Mouse (Mus musculus): ENCODE data around the gene Tmem178. TPM values are rescaled to one million over a fixed set of nuclear protein-coding genes. Genes with fewer than 3 reads are reported as not detected.

The Tmem178 gene
- polyA plus RNA-seq, 1 experiment from 2014 or later: 33.9 TPM

DNA sequence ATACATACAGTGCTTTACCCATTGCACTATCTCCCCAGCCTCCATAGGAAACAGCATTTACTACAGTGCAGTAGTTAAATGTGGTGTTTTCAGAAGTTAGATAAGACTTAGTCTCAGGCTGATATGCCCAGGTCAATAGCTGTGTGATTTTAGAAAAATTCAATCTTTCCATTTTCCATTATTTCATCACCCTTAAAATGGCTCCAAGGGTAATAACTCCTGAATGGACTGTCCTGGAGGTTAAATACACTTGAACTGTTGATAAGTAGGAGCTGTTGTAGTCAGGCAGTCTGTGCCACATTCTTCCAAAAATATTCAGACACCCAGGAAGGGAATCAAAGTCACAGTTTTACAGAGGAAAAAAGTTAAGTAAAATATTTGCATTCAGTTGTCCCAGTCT, 25.2 kb upstream of the Tmem178 start:
- H3K36me3 ChIP-seq (replicated peaks; ENCODE audit: control insufficient read depth, insufficient read depth): no peaks in the 10 kb centered on the region
- no peaks in the 10 kb centered on the region for H3K9me3 ChIP-seq (ENCODE audit: control insufficient read depth, low read length)
- no peaks in the 10 kb centered on the region for H3K27me3 ChIP-seq (ENCODE audit: control insufficient read depth, insufficient read depth, low read length)
- ATAC-seq (ENCODE audit: low FRiP score): no peak
- peaks cover 6% of the 10 kb centered on the region; the same call in 1 of the 2 replicates for H3K4me1 ChIP-seq (replicated peaks; ENCODE audit: control insufficient read depth, insufficient read depth, low read length)
- no peak overlapping the region for H3K27ac ChIP-seq
- H3K4me2 ChIP-seq (replicated peaks): no peak overlapping the region
- DNase-seq (ENCODE audit: low spot score): no peak
- no peak overlapping the region for H3K9ac ChIP-seq
- H3K4me3 ChIP-seq (replicated peaks; ENCODE audit: low read length): no peak overlapping the region

DNA sequence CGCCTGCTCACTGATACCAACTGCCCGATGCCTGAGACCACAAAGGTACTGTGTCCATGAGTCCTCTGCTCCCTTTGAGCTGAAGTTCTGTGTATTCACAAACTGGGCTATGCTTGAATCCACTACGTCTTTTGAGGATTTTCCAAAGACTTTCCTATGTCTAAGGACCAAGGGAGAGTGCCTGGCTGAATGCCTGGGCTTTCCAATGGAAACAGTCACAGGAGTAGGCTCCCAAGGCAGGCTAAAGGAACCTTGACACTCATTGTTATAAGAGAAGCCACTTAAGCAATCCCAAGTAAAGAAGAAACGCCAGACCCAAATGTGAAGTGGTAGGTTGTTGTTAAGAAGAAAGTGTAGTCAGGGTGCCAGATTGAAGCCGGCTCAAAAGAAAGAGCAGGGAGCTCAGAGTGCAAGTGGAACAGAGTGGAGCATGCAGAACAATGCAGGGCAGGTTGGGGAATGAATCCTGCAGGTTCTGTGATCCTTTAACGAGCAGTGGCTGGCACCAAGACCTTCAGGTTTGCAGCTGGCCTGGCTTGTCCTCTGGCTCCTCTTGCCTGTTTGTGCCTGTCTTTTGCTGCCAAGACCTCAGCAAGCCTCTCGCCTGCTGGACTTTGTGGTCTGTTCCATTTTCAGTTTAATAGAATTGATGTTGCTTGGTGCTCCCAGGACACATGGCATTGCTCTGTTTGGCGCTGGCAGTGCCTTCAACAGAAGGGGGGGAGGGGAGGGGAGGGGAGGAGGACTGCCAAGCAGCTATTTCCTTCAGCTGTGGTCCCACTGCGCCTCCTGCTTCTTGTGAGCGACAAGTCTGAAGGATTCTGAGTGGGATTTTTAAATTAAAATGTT, 22.9 kb upstream of the Tmem178 start:
- DNase-seq (ENCODE audit: low spot score): peak; percentile 57
- H3K27me3 ChIP-seq (ENCODE audit: control insufficient read depth, insufficient read depth, low read length): no peaks in the 10 kb centered on the region

DNA sequence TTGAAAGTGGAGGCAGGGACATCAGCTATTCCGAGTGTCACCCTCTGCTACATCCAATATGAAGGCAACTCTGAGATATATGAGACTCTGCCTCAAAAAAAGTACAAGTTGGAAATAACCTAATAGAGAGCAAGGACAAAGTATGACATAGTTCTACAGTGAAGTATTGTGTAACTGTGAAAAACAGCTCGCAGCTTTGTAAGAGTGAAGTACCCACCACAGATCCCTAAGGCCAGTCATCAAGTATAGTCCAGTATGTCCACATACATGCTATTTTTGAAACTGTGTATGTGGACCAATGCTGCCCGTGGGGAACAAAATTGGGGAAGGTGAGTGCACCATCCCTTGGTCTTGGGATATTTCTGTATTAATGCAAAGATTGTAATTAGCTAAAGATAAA, 18.9 kb upstream of the Tmem178 start:
- Histone ChIP-seq H3K27me3 (ENCODE audit: control insufficient read depth, insufficient read depth, low read length) (no peaks in the 10 kb centered on the region), H3K4me2 (replicated peaks) (no peak overlapping the region), H3K4me1 (replicated peaks; ENCODE audit: control insufficient read depth, insufficient read depth, low read length) (peaks cover 6% of the 10 kb centered on the region; the same call in 1 of the 2 replicates), H3K36me3 (replicated peaks; ENCODE audit: control insufficient read depth, insufficient read depth) (no peaks in the 10 kb centered on the region), H3K4me3 (replicated peaks; ENCODE audit: low read length) (no peak overlapping the region), H3K27ac (no peak overlapping the region), H3K9ac (no peak overlapping the region), H3K9me3 (ENCODE audit: control insufficient read depth, low read length) (no peaks in the 10 kb centered on the region)
- DNase-seq (ENCODE audit: low spot score) (no peak), ATAC-seq (ENCODE audit: low FRiP score) (no peak)
- WGBS: 88% methylated on average over 3 of the region's 3 CpGs

More for the DNA sequence above, 22.9 kb upstream of the Tmem178 start:
- Histone ChIP-seq H3K4me2 (replicated peaks) (no peak overlapping the region), H3K36me3 (replicated peaks; ENCODE audit: control insufficient read depth, insufficient read depth) (no peaks in the 10 kb centered on the region), H3K27ac (peak overlapping the region; percentile 59; the same call in 1 of the 2 replicates), H3K4me3 (replicated peaks; ENCODE audit: low read length) (no peak overlapping the region), H3K9me3 (ENCODE audit: control insufficient read depth, low read length) (no peaks in the 10 kb centered on the region), H3K9ac (no peak overlapping the region), H3K4me1 (replicated peaks; ENCODE audit: control insufficient read depth, insufficient read depth, low read length) (peaks cover 6% of the 10 kb centered on the region; the same call in 1 of the 2 replicates)
- ATAC-seq (ENCODE audit: low FRiP score): peak; percentile 69
- 70% methylated on average over 10 of the region's 10 CpGs for WGBS

DNA sequence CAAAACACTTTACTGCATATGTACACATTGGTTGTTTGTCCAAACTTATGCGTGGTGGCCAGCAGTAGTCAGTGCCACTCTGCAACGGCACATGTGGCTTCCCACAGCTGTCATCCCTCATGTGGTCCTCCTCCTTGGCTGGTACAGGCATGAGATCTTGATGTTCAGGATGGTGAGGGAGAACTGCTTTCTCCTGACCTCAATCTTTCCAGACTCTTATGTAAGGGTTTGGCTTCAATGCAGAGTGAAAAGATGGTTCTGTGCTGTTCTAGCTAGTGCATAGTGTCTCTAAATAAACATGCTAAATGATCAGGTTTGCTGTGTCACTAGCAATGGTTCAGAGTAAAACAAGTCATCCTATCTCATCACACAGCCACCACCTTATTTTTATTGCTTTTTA, 17.3 kb upstream of the Tmem178 start:
- no peaks in the 10 kb centered on the region for H3K36me3 ChIP-seq (replicated peaks; ENCODE audit: control insufficient read depth, insufficient read depth)
- H3K27ac ChIP-seq: no peak overlapping the region
- H3K9me3 ChIP-seq (ENCODE audit: control insufficient read depth, low read length): no peaks in the 10 kb centered on the region
- DNase-seq (ENCODE audit: low spot score) (no peak), ATAC-seq (ENCODE audit: low FRiP score) (no peak)
- WGBS: 92% methylated on average over 2 of the region's 2 CpGs
- no peaks in the 10 kb centered on the region for H3K27me3 ChIP-seq (ENCODE audit: control insufficient read depth, insufficient read depth, low read length)
- H3K4me1 ChIP-seq (replicated peaks; ENCODE audit: control insufficient read depth, insufficient read depth, low read length): no peaks in the 10 kb centered on the region
- no peak overlapping the region for H3K4me2 ChIP-seq (replicated peaks)
- no peak overlapping the region for H3K4me3 ChIP-seq (replicated peaks; ENCODE audit: low read length)
- no peak overlapping the region for H3K9ac ChIP-seq

DNA sequence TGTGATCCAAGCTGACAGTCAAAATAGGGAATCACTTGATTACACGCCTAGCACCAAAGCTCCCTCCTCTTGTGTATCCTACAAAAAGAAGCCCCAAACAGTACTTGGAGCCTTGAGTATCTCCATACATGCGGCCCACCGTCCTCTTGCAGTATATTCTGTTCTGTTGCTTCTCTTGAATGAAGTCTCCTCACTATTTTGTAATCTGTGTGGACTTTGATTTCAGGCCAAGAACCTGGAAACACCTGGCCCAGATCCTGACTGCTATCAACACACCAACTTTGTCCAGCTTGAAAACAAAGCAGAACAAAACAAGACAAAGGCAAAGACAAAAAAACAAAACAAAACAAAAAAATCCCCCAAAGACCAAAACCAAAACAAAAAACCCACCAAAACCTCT, 11.7 kb upstream of the Tmem178 start:
- no peak overlapping the region for H3K27ac ChIP-seq
- no peak overlapping the region for H3K9ac ChIP-seq
- no peak overlapping the region for H3K4me2 ChIP-seq (replicated peaks)
- H3K36me3 ChIP-seq (replicated peaks; ENCODE audit: control insufficient read depth, insufficient read depth): no peaks in the 10 kb centered on the region
- no peak for DNase-seq (ENCODE audit: low spot score)
- no peaks in the 10 kb centered on the region for H3K9me3 ChIP-seq (ENCODE audit: control insufficient read depth, low read length)
- no peaks in the 10 kb centered on the region for H3K4me1 ChIP-seq (replicated peaks; ENCODE audit: control insufficient read depth, insufficient read depth, low read length)
- 88% methylated on average over 3 of the region's 3 CpGs for WGBS
- no peaks in the 10 kb centered on the region for H3K27me3 ChIP-seq (ENCODE audit: control insufficient read depth, insufficient read depth, low read length)
- no peak overlapping the region for H3K4me3 ChIP-seq (replicated peaks; ENCODE audit: low read length)
- no peak for ATAC-seq (ENCODE audit: low FRiP score)

DNA sequence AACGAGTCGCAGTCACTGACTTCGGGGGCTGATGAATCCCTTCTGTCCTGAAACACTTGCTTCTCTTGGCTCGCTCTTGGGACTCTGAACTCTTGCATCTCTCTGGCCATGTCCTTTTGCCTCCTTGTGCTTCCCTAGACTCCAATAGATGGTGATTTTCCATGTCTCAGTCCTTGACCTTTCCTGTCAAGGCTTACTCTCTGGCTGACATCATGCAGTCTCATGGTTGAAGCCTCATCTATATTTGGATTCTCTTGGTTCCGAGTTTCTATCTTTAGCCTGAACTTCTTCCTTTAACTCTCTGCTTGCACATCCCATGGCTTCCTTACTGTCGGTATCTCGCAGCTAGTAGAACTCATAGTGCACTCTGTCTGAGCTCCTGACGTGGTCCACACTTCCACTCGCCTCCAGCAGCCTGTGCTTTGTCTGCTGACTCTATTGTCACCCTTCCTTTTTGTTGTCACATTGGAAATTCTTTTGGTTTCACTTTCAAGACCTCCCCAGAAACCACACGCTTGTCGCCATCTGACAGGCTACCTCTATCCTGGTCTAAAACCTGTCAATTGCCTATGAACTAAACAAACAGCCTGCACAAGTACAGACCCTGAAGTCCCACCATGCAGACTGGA, 10.9 kb upstream of the Tmem178 start:
- no peaks in the 10 kb centered on the region for H3K9me3 ChIP-seq (ENCODE audit: control insufficient read depth, low read length)
- H3K27ac ChIP-seq: no peak overlapping the region
- ATAC-seq (ENCODE audit: low FRiP score): no peak
- H3K9ac ChIP-seq: no peak overlapping the region
- no peak overlapping the region for H3K4me2 ChIP-seq (replicated peaks)
- no peak for DNase-seq (ENCODE audit: low spot score)
- 74% methylated on average over 11 of the region's 11 CpGs for WGBS
- H3K4me3 ChIP-seq (replicated peaks; ENCODE audit: low read length): no peak overlapping the region
- no peaks in the 10 kb centered on the region for H3K4me1 ChIP-seq (replicated peaks; ENCODE audit: control insufficient read depth, insufficient read depth, low read length)
- no peaks in the 10 kb centered on the region for H3K36me3 ChIP-seq (replicated peaks; ENCODE audit: control insufficient read depth, insufficient read depth)
- no peaks in the 10 kb centered on the region for H3K27me3 ChIP-seq (ENCODE audit: control insufficient read depth, insufficient read depth, low read length)

DNA sequence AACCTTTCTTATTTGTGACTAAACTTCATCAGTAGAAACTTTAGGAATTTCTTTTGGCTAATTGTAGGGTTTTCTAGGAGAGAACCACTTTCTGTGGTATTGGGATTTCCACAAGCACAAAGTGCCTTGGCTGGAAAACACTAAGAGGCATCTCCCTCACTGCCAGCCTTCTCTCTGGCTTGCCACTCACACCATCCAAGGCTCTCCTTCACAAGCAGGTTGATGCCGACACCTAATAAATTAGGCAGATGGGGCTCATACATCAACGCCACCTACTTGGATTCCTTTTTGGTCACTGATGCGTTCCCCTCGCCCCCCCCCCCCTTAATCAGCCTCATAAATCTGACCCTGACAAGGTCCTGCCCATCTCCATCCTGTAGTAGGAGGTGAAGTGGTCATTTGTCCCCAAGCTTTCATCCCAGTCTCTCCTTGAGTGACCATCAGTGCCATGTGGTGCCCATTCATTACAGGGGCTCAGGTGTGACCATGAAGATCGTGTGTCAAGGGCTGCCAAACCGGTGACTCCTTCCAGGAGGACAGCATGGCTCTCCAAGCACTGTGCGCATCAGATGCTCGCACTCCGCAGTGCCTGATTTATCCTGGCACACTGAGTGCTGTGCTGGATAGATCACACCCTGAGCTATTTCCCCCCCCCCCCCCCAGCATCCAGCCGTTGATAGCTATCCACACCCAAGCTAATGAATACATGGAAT, 8.5 kb upstream of the Tmem178 start:
- Histone ChIP-seq H3K27me3 (ENCODE audit: control insufficient read depth, insufficient read depth, low read length) (no peaks in the 10 kb centered on the region), H3K27ac (no peak overlapping the region), H3K36me3 (replicated peaks; ENCODE audit: control insufficient read depth, insufficient read depth) (no peaks in the 10 kb centered on the region), H3K9me3 (ENCODE audit: control insufficient read depth, low read length) (no peaks in the 10 kb centered on the region), H3K4me3 (replicated peaks; ENCODE audit: low read length) (no peak overlapping the region), H3K9ac (no peak overlapping the region), H3K4me2 (replicated peaks) (no peak overlapping the region), H3K4me1 (replicated peaks; ENCODE audit: control insufficient read depth, insufficient read depth, low read length) (no peaks in the 10 kb centered on the region)
- no peak; the same call in 1 of the 2 replicates for ATAC-seq (ENCODE audit: low FRiP score)
- no peak for DNase-seq (ENCODE audit: low spot score)
- 60% methylated on average over 10 of the region's 10 CpGs for WGBS

DNA sequence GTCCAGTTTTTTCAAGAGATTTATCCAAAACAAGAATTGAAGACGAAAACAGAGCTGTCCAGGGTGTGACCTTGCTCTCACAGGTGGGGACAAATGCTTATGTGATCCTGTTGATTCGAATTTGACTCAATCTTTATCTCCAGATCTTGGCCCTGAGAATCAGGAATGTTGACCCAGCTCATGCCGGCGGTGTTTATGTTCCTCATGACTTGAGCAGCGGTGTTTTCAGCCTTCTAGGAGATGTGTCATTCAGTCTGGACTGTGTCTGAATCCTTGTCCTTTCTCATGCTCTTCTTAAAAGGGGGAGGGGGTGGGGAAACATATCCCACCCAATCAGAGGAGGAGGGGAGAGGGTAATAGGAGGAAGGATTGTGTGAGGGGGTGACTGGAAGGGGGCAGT, 7.9 kb upstream of the Tmem178 start:
- Histone ChIP-seq H3K27ac (no peak overlapping the region), H3K27me3 (ENCODE audit: control insufficient read depth, insufficient read depth, low read length) (no peaks in the 10 kb centered on the region), H3K4me1 (replicated peaks; ENCODE audit: control insufficient read depth, insufficient read depth, low read length) (no peaks in the 10 kb centered on the region), H3K4me3 (replicated peaks; ENCODE audit: low read length) (no peak overlapping the region), H3K9ac (no peak overlapping the region), H3K36me3 (replicated peaks; ENCODE audit: control insufficient read depth, insufficient read depth) (no peaks in the 10 kb centered on the region), H3K9me3 (ENCODE audit: control insufficient read depth, low read length) (no peaks in the 10 kb centered on the region), H3K4me2 (replicated peaks) (no peak overlapping the region)
- ATAC-seq (ENCODE audit: low FRiP score) (no peak), DNase-seq (ENCODE audit: low spot score) (no peak)
- 81% methylated on average over 5 of the region's 5 CpGs for WGBS

DNA sequence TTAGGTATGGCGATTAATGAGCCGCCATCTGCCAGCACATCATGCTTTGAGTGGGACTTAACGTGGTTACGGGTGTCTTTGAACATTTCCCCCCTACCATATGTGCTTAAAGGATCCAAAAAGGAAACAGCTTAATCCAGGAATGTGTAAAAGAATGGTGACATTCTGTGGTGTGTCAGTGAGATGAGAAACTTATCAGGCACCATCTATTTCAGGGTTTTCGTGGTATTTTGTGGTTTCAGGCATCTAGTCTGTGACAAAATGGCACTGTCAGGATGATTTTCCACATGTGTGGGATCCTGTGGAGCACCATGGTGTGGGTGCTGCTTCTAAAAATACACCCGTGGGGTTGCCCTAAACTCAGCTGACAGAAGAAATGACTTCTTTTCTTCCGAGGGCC, 4.6 kb upstream of the Tmem178 start:
- ATAC-seq (ENCODE audit: low FRiP score): no peak
- H3K4me1 ChIP-seq (replicated peaks; ENCODE audit: control insufficient read depth, insufficient read depth, low read length): peaks cover 4% of the 10 kb centered on the region; the same call in 1 of the 2 replicates
- no peak overlapping the region for H3K27ac ChIP-seq
- H3K36me3 ChIP-seq (replicated peaks; ENCODE audit: control insufficient read depth, insufficient read depth): no peaks in the 10 kb centered on the region
- H3K27me3 ChIP-seq (ENCODE audit: control insufficient read depth, insufficient read depth, low read length): no peaks in the 10 kb centered on the region
- DNase-seq (ENCODE audit: low spot score): no peak
- H3K9me3 ChIP-seq (ENCODE audit: control insufficient read depth, low read length): no peaks in the 10 kb centered on the region
- 84% methylated on average over 7 of the region's 7 CpGs for WGBS
- no peak overlapping the region for H3K4me3 ChIP-seq (replicated peaks; ENCODE audit: low read length)
- H3K4me2 ChIP-seq (replicated peaks): no peak overlapping the region
- no peak overlapping the region for H3K9ac ChIP-seq
